Mouse (Mus musculus): ENCODE measurements at regions not wholly inside any gene's neighbourhood (a gene's known extent, or its start where the extent isn't known, plus 50 kb on each side); places are given as distances from the start of the nearest gene placed in this dataset.

- H3K27me3 ChIP-seq (ENCODE audit: control insufficient read depth, insufficient read depth, insufficient read length) = peaks cover 6% of the 10 kb centered on the region
- TF ChIP-seq MAX (IDR thresholded peaks at IDR 0.05) (no peak), CEBPB (IDR thresholded peaks at IDR 0.05; ENCODE audit: low read depth) (no peak), MYOD1 (IDR thresholded peaks at IDR 0.05; ENCODE audit: control insufficient read depth, insufficient read length, low read depth) (no peak), CTCF (IDR thresholded peaks at IDR 0.05; ENCODE audit: control insufficient read depth, insufficient read depth, insufficient read length) (no peak), USF1 (IDR thresholded peaks at IDR 0.05; ENCODE audit: low read depth) (no peak)
Measured at GRCm38 (mm10) chr5:75861916-75862629, 116.2 kb downstream of the Kdr start.

DNA sequence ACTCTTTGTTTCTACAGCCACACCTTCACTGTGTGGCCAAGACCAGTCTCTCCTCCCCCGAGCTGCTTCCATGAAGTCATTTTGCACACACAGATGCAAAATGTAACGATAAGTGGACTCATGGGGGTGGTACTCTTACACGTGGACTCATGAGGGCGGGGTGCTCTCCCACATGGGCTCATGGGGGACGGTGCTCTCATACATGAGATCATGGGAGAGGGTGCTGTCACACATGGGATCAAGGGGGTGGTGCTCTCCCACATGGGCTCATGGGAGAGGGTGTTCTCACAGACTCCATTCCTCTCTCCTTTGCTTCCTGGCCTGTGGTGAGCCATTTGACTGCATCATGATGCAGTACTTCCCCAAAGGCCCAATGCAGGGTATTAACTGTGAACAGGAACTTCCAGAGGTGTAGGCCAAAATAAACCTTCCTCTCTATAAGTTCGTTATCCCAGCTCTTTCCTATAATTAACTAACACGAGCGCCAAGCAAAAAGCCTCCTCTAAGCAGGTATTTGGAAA, 118.9 kb downstream of the Kdr start:
- TF ChIP-seq CEBPB (IDR thresholded peaks at IDR 0.05; ENCODE audit: low read depth) (no peak), MYOD1 (IDR thresholded peaks at IDR 0.05; ENCODE audit: control insufficient read depth, insufficient read length, low read depth) (no peak), CTCF (IDR thresholded peaks at IDR 0.05; ENCODE audit: control insufficient read depth, insufficient read depth, insufficient read length) (no peak), USF1 (IDR thresholded peaks at IDR 0.05; ENCODE audit: low read depth) (no peak), FOSL1 (IDR thresholded peaks at IDR 0.05; ENCODE audit: insufficient read depth, low read length, poor library complexity, severe bottlenecking) (no peak), MYOG (IDR thresholded peaks at IDR 0.05; ENCODE audit: control insufficient read depth, extremely low read depth, insufficient read length) (no peak), MAX (IDR thresholded peaks at IDR 0.05) (no peak)
- no peak overlapping the region for H3K4me3 ChIP-seq (ENCODE audit: insufficient read depth, poor library complexity, severe bottlenecking)
- peaks cover 16% of the 10 kb centered on the region for H3K27me3 ChIP-seq (ENCODE audit: control insufficient read depth, insufficient read depth, insufficient read length)
- H3K79me2 ChIP-seq (ENCODE audit: control insufficient read depth, insufficient read depth) = no peaks in the 10 kb centered on the region
- H3K36me3 ChIP-seq (ENCODE audit: control insufficient read depth, insufficient read depth) = no peaks in the 10 kb centered on the region
- no peaks in the 10 kb centered on the region for H3K79me3 ChIP-seq (ENCODE audit: low read depth)
- no peak overlapping the region for H3ac ChIP-seq (ENCODE audit: control insufficient read depth, insufficient read length, low read depth)

More at GRCm38 (mm10) chr5:75861916-75862629, 116.2 kb downstream of the Kdr start:
- Histone ChIP-seq H3K36me3 (ENCODE audit: control insufficient read depth, insufficient read depth) (no peaks in the 10 kb centered on the region), H3ac (ENCODE audit: control insufficient read depth, insufficient read length, low read depth) (no peak overlapping the region), H3K79me3 (ENCODE audit: low read depth) (no peaks in the 10 kb centered on the region), H3K4me3 (ENCODE audit: insufficient read depth, poor library complexity, severe bottlenecking) (no peak overlapping the region), H3K79me2 (ENCODE audit: control insufficient read depth, insufficient read depth) (no peaks in the 10 kb centered on the region)

DNA sequence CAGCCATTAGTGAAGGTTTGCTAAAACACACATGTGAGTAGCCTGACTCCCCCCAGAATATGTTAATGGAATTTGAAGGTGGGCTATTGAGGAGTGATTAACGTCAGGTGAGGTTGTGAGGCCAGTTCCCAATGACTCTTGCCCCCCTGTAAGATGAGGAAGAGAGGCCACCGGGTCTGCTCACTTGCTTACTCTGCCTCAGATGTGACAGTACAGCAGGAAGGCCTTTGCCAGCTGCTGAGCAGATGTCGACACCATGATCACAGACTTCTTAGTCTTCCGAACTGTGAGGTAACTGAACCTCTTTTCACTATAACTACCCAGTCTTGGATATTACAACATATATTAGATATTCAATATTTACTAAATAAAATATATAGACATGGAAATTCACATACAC, 127.4 kb downstream of the Kdr start:
- Histone ChIP-seq H3K79me3 (ENCODE audit: low read depth) (no peaks in the 10 kb centered on the region), H3K4me3 (ENCODE audit: insufficient read depth, poor library complexity, severe bottlenecking) (no peak overlapping the region), H3K36me3 (ENCODE audit: control insufficient read depth, insufficient read depth) (no peaks in the 10 kb centered on the region), H3ac (ENCODE audit: control insufficient read depth, insufficient read length, low read depth) (no peak overlapping the region), H3K27me3 (ENCODE audit: control insufficient read depth, insufficient read depth, insufficient read length) (peaks cover 53% of the 10 kb centered on the region), H3K79me2 (ENCODE audit: control insufficient read depth, insufficient read depth) (no peaks in the 10 kb centered on the region)
- TF ChIP-seq MAX (IDR thresholded peaks at IDR 0.05) (no peak), USF1 (IDR thresholded peaks at IDR 0.05; ENCODE audit: low read depth) (no peak), MYOG (IDR thresholded peaks at IDR 0.05; ENCODE audit: control insufficient read depth, extremely low read depth, insufficient read length) (no peak), MYOD1 (IDR thresholded peaks at IDR 0.05; ENCODE audit: control insufficient read depth, insufficient read length, low read depth) (no peak), CEBPB (IDR thresholded peaks at IDR 0.05; ENCODE audit: low read depth) (no peak), FOSL1 (IDR thresholded peaks at IDR 0.05; ENCODE audit: insufficient read depth, low read length, poor library complexity, severe bottlenecking) (no peak), CTCF (IDR thresholded peaks at IDR 0.05; ENCODE audit: control insufficient read depth, insufficient read depth, insufficient read length) (no peak)

GRCm38 (mm10) chr5:75847966-75848365, 130.3 kb downstream of the Kdr start:
- Histone ChIP-seq H3K4me3 (ENCODE audit: insufficient read depth, poor library complexity, severe bottlenecking) (no peak overlapping the region), H3K79me3 (ENCODE audit: low read depth) (no peaks in the 10 kb centered on the region), H3K36me3 (ENCODE audit: control insufficient read depth, insufficient read depth) (no peaks in the 10 kb centered on the region), H3K27me3 (ENCODE audit: control insufficient read depth, insufficient read depth, insufficient read length) (peaks cover 48% of the 10 kb centered on the region), H3ac (ENCODE audit: control insufficient read depth, insufficient read length, low read depth) (no peak overlapping the region), H3K79me2 (ENCODE audit: control insufficient read depth, insufficient read depth) (no peaks in the 10 kb centered on the region)
- no peak for TF ChIP-seq MAX (IDR thresholded peaks at IDR 0.05)
- TF ChIP-seq FOSL1 (IDR thresholded peaks at IDR 0.05; ENCODE audit: insufficient read depth, low read length, poor library complexity, severe bottlenecking) = no peak
- no peak for TF ChIP-seq CEBPB (IDR thresholded peaks at IDR 0.05; ENCODE audit: low read depth)
- no peak for TF ChIP-seq MYOD1 (IDR thresholded peaks at IDR 0.05; ENCODE audit: control insufficient read depth, insufficient read length, low read depth)
- no peak for TF ChIP-seq CTCF (IDR thresholded peaks at IDR 0.05; ENCODE audit: control insufficient read depth, insufficient read depth, insufficient read length)
- no peak for TF ChIP-seq MYOG (IDR thresholded peaks at IDR 0.05; ENCODE audit: control insufficient read depth, extremely low read depth, insufficient read length)
- TF ChIP-seq USF1 (IDR thresholded peaks at IDR 0.05; ENCODE audit: low read depth) = no peak

DNA sequence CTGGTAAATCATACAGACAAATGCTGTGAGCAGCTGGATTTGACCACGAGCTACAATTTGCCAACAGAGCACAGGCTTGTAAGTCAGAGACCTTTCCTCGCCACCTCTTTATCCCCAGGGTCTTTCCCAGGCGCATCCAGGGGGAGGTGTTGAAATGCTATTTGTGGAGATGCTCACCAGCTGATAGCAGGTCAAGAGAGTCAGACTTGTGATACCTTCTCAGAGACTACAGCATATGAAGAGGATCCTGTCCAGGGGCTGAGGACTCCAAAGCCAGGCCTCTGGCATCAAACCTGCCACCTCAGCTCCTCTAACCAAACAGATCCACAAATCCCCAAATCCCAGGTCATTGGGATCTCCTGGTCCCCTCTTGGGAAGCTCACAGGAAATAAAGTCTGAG, 130.9 kb downstream of the Kdr start:
- TF ChIP-seq MYOD1 (IDR thresholded peaks at IDR 0.05; ENCODE audit: control insufficient read depth, insufficient read length, low read depth) (no peak), MYOG (IDR thresholded peaks at IDR 0.05; ENCODE audit: control insufficient read depth, extremely low read depth, insufficient read length) (no peak), MAX (IDR thresholded peaks at IDR 0.05) (no peak), CEBPB (IDR thresholded peaks at IDR 0.05; ENCODE audit: low read depth) (no peak), FOSL1 (IDR thresholded peaks at IDR 0.05; ENCODE audit: insufficient read depth, low read length, poor library complexity, severe bottlenecking) (no peak), CTCF (IDR thresholded peaks at IDR 0.05; ENCODE audit: control insufficient read depth, insufficient read depth, insufficient read length) (no peak), USF1 (IDR thresholded peaks at IDR 0.05; ENCODE audit: low read depth) (no peak)

More for the DNA sequence above, 130.9 kb downstream of the Kdr start:
- Histone ChIP-seq H3K79me3 (ENCODE audit: low read depth) (no peaks in the 10 kb centered on the region), H3K36me3 (ENCODE audit: control insufficient read depth, insufficient read depth) (no peaks in the 10 kb centered on the region), H3K4me3 (ENCODE audit: insufficient read depth, poor library complexity, severe bottlenecking) (no peak overlapping the region), H3K27me3 (ENCODE audit: control insufficient read depth, insufficient read depth, insufficient read length) (peaks cover 48% of the 10 kb centered on the region), H3K79me2 (ENCODE audit: control insufficient read depth, insufficient read depth) (no peaks in the 10 kb centered on the region), H3ac (ENCODE audit: control insufficient read depth, insufficient read length, low read depth) (no peak overlapping the region)
